Mouse (Mus musculus): ENCODE measurements at regions not wholly inside any gene's neighbourhood (a gene's known extent, or its start where the extent isn't known, plus 50 kb on each side); places are given as distances from the start of the nearest gene placed in this dataset.

GRCm38 (mm10) chr5:42932106-42932505 lies 300.9 kb upstream of the Cpeb2 start:
- TF ChIP-seq CTCF (IDR thresholded peaks at IDR 0.05): no peak
- TF ChIP-seq POLR2A (IDR thresholded peaks at IDR 0.05; ENCODE audit: insufficient read depth, low read depth, low read length): no peak
- TF ChIP-seq EP300 (IDR thresholded peaks at IDR 0.05; ENCODE audit: insufficient read depth, low read depth, low read length): no peak
